Mouse (Mus musculus) bone marrow macrophage, adult 2 months (primary cell): ENCODE measurements around the gene Htr1a.

Experiments
- CTCF ChIP-seq: IDR thresholded peaks from 2 replicates; pipeline ENCODE4 v1.5.1; 2012; ENCODE audit warnings: low read depth, mild to moderate bottlenecking, low read length, moderate library complexity
- POLR2A ChIP-seq: IDR thresholded peaks from 2 replicates; pipeline ENCODE4 v1.6.1; 2012; ENCODE audit warnings: mild to moderate bottlenecking, low read depth, low read length, borderline replicate concordance

- TF ChIP-seq CTCF (no peak), POLR2A (no peak)
These were observed 9.8 kb upstream of the Htr1a start for GRCm38 (mm10) chr13:105433630-105434029.
